Mouse (Mus musculus) frontal cortex, postnatal 14 days (tissue): ENCODE data around the gene Olfr1443.
"Not testable (repeated sequence)": the region's sequence is repeated elsewhere in the genome, so short reads cannot be mapped to it uniquely, and the experiment has no call there.

Experiments
- DNase-seq, 2 experiments: peaks; one replicate each; pipeline ENCODE4 v3.0.0; 2022; ENCODE audit warnings: low spot score in 2 of 2

Olfr1443 gene

GRCm38 (mm10) chr19:12677812-12678211 is at the start of gene Olfr1443:
Gene Olfr1443 (plus strand): TSS chr19:12678112.
- DNase-seq: no peak

GRCm38 (mm10) chr19:12633176-12633575 is 44.7 kb upstream of the Olfr1443 start, which contains the start of gene Glyat:
Gene Glyat (plus strand): TSS chr19:12633308.
- DNase-seq: no peak

GRCm38 (mm10) chr19:12634259-12634658 is 43.7 kb upstream of the Olfr1443 start:
- no peak for DNase-seq

GRCm38 (mm10) chr19:12634963-12635362 is 42.9 kb upstream of the Olfr1443 start:
- DNase-seq: no peak

GRCm38 (mm10) chr19:12636863-12637262 is 41.0 kb upstream of the Olfr1443 start:
- no peak for DNase-seq

- DNase-seq: no peak
Observed at GRCm38 (mm10) chr19:12638049-12638448, 39.9 kb upstream of the Olfr1443 start.

GRCm38 (mm10) chr19:12649511-12649910 is 28.4 kb upstream of the Olfr1443 start:
- DNase-seq: no peak

GRCm38 (mm10) chr19:12666156-12666555 is 11.8 kb upstream of the Olfr1443 start:
- no peak for DNase-seq

GRCm38 (mm10) chr19:12668601-12669000 is 9.3 kb upstream of the Olfr1443 start:
- DNase-seq: not testable (repeated sequence)

GRCm38 (mm10) chr19:12670139-12670538 is 7.8 kb upstream of the Olfr1443 start, which contains the start of gene Olfr1442:
Gene Olfr1442 (plus strand): TSS chr19:12670439.
- no peak for DNase-seq

GRCm38 (mm10) chr19:12671051-12671450 is 6.9 kb upstream of the Olfr1443 start:
- DNase-seq: no peak

GRCm38 (mm10) chr19:12684638-12685037 is 6.7 kb downstream of the Olfr1443 start:
- DNase-seq: no peak

GRCm38 (mm10) chr19:12685231-12685630 is 7.3 kb downstream of the Olfr1443 start:
- no peak for DNase-seq

- no peak for DNase-seq
Observed at GRCm38 (mm10) chr19:12695590-12695989, 17.7 kb downstream of the Olfr1443 start, which contains the start of gene Keg1. Gene Keg1 (plus strand): TSS chr19:12695786.

GRCm38 (mm10) chr19:12696221-12696620 is 18.3 kb downstream of the Olfr1443 start:
- DNase-seq: no peak

- DNase-seq: no peak
Observed at GRCm38 (mm10) chr19:12708458-12708857, 30.5 kb downstream of the Olfr1443 start.

GRCm38 (mm10) chr19:12708986-12709385 is 31.1 kb downstream of the Olfr1443 start:
- no peak for DNase-seq

- no peak for DNase-seq
Observed at GRCm38 (mm10) chr19:12719189-12719588, 41.3 kb downstream of the Olfr1443 start.

GRCm38 (mm10) chr19:12720463-12720862 is 42.6 kb downstream of the Olfr1443 start:
- DNase-seq: no peak

GRCm38 (mm10) chr19:12720919-12721318 is 43.0 kb downstream of the Olfr1443 start:
- not testable (repeated sequence) for DNase-seq

GRCm38 (mm10) chr19:12721596-12721995 is 43.7 kb downstream of the Olfr1443 start:
- not testable (repeated sequence) for DNase-seq

GRCm38 (mm10) chr19:12722308-12722707 is 44.4 kb downstream of the Olfr1443 start:
- no peak for DNase-seq

- no peak for DNase-seq
Observed at GRCm38 (mm10) chr19:12725851-12726250, 47.9 kb downstream of the Olfr1443 start.

GRCm38 (mm10) chr19:12731036-12731435 is 53.1 kb downstream of the Olfr1443 start:
- DNase-seq: no peak
